Mouse (Mus musculus) forebrain, embryonic 10.5 days (tissue): ENCODE measurements around the gene Matn4. TPM values are rescaled to one million over a fixed set of nuclear protein-coding genes. Genes with fewer than 3 reads are reported as not detected.

Experiments used
- DNase-seq: peaks from one replicate; pipeline ENCODE4 v3.0.0-alpha.2; 2017; ENCODE audit warnings: low spot score; ENCODE audit errors: extremely low spot score
- H3K27ac ChIP-seq: fragments of 300-500 bp; sonication (generic); 2 replicates; pipeline ENCODE4 v1.5.1; 2016; ENCODE audit warnings: mild to moderate bottlenecking
- H3K27me3 ChIP-seq: fragments of 300-500 bp; sonication (generic); 2 replicates; pipeline ENCODE4 v1.6.1; 2016; ENCODE audit warnings: mild to moderate bottlenecking; ENCODE audit not compliant: poor library complexity, severe bottlenecking
- H3K36me3 ChIP-seq: fragments of 300-500 bp; sonication (generic); replicated peaks from 2 replicates; pipeline ENCODE4 v1.6.1; 2016; ENCODE audit warnings: mild to moderate bottlenecking, moderate library complexity
- H3K4me1 ChIP-seq: fragments of 300-500 bp; sonication (generic); 2 replicates; pipeline ENCODE4 v1.6.1; 2016
- H3K4me3 ChIP-seq: fragments of 300-500 bp; sonication (generic); 2 replicates; pipeline ENCODE4 v1.5.1; 2016; ENCODE audit warnings: mild to moderate bottlenecking, moderate library complexity
- H3K9me3 ChIP-seq: fragments of 300-500 bp; sonication (generic); 2 replicates; pipeline ENCODE4 v1.6.1; 2016; ENCODE audit warnings: mild to moderate bottlenecking, moderate library complexity
- WGBS: fragments of 180-500 bp; shearing (Covaris S2); methylation state at CpG from one replicate; pipeline ENCODE4 v1.1.7; 2016; 5-methylcytosine and 5-hydroxymethylcytosine counted together
- polyA plus RNA-seq: library from polyadenylated mRNA; unstranded; fragments of >200 nt; fragmentation: Nextera tagmentation; extraction: Ambion mirVana; gene quantifications from 2 replicates; pipeline ENCODE4 v1.2.1, GENCODE M21; 2016

Gene Matn4
- polyA plus RNA-seq, 1 experiment from 2014 or later, result not detected

DNA sequence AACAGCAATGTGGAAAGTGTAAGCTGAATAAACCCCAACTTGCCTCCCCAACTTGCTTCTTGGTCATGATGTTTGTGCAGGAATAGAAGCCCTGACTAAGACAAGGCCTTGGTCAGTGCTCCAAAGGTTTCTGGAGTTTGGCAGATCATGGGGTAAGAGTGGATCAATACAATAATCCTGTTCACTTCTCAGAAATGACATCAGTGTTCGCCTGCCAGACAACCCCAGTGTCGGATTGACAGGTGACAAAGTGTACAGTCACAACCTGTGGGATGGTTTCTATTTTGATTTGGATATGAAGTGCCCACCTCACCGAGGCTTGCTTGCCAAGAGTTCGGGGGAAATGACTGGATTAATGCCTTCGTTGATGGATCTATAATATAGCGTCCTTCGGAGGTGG is 16.3 kb upstream of the Matn4 start:
- Histone ChIP-seq H3K4me1 (peaks cover 27% of the 10 kb centered on the region), H3K27me3 (peaks cover 4% of the 10 kb centered on the region; the same call in 1 of the 2 replicates), H3K9me3 (no peaks in the 10 kb centered on the region), H3K4me3 (no peak overlapping the region), H3K36me3 (peaks cover 12% of the 10 kb centered on the region), H3K27ac (no peak overlapping the region)
- WGBS, result 91% methylated on average over 7 of the region's 7 CpGs
- DNase-seq, result no peak

DNA sequence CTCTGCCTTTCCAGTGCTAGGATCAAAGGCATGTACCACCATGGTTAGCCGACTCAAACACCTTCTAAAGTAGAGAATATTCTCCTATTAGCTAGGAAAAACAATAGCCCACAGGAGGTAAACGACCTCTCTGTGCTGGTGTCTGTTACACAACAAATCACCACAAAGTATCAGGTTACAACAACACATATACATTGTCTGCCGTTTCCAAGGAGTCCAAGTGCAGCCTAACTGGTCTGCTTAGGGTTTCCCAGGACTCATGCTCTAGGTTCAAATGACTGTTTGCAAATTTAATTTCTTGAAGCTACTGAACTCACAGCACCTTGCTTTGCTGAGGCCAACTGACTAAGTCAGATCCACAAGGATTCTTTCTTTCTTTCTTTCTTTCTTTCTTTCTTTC is 14.5 kb upstream of the Matn4 start:
- H3K27me3 ChIP-seq, result peaks cover 18% of the 10 kb centered on the region
- no peak for DNase-seq
- no peak overlapping the region for H3K4me3 ChIP-seq
- H3K4me1 ChIP-seq, result peaks cover 22% of the 10 kb centered on the region
- H3K36me3 ChIP-seq, result peaks cover 10% of the 10 kb centered on the region
- H3K9me3 ChIP-seq, result no peaks in the 10 kb centered on the region
- WGBS, result 8% methylated on average over 3 of the region's 3 CpGs
- H3K27ac ChIP-seq, result no peak overlapping the region

DNA sequence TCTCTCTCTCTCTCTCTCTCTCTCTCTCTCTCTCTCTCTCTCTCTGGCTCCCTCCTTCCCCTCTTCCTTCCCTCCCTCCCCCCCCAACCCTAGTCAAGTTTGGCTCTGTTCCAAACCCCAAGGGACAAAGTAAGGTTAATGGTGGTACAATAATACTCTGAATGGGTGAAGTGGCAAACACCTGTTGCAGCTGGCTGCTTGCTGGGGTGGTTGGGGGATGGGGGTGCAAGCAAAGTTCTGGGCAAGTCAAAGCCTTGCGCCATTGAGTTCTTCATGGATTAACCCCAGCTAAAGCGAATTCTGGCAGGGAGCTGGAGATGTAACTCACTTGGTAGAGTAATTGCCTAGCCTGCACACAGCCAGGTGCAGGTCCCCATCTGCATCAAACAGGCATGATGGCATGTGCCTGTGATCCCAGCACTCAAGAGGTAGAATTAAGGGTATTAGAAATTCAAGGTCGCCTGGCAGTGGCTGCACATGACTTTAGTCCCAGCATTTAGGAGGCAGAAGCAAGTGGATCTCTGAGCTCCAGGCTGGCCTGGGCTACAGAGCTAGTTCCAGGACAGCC is 13.4 kb upstream of the Matn4 start:
- peaks cover 28% of the 10 kb centered on the region for H3K4me1 ChIP-seq
- H3K9me3 ChIP-seq, result no peaks in the 10 kb centered on the region
- H3K27me3 ChIP-seq, result peaks cover 29% of the 10 kb centered on the region
- no peak overlapping the region for H3K27ac ChIP-seq
- WGBS, result 27% methylated on average over 3 of the region's 3 CpGs
- no peak overlapping the region for H3K4me3 ChIP-seq
- peaks cover under 1% of the 10 kb centered on the region for H3K36me3 ChIP-seq
- DNase-seq, result no peak

DNA sequence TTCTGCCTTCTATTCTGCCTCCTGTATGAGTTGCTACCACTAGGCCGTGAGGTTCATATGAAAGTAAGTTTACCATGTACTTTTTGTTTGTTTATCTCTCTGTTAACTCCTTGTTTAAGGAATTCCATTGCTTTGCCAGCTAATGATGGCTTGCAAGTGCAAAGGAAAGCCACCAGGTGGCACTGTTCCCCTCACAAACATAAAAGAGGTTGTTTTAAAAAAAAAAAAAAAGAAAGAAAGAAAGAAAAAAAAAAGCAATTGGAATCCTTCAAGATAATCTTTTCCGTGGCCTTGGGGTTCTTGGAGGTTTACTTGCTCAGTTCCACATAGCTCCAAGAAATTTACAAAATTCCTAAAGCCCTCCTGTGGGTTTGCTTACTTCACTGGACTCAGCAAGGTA is 12.2 kb upstream of the Matn4 start:
- H3K9me3 ChIP-seq, result no peaks in the 10 kb centered on the region
- DNase-seq, result no peak
- H3K4me1 ChIP-seq, result peaks cover 28% of the 10 kb centered on the region
- no peak overlapping the region for H3K27ac ChIP-seq
- H3K27me3 ChIP-seq, result peaks cover 39% of the 10 kb centered on the region
- H3K36me3 ChIP-seq, result no peaks in the 10 kb centered on the region
- 4% methylated on average over 2 of the region's 2 CpGs for WGBS
- H3K4me3 ChIP-seq, result no peak overlapping the region

DNA sequence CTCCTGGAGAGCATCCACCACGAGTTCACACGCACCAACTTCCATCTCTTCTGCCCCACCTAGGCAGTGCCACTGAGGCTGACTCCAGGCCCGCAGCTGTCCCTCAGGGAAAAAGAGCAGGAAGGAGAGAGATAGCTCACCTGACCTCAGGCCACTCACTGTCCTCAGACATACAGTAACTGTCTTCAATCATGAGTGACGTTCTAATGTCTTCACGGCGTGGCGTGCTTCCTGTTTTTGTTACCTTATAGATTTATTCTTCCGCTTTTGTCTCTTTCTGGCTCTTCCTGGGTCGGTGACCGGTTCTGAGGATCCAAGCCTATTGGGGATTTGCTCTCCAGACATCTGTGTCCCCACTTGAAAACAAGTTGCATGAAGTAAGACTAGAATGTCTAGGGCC is 9.6 kb upstream of the Matn4 start:
- no peaks in the 10 kb centered on the region for H3K9me3 ChIP-seq
- 77% methylated on average over 10 of the region's 10 CpGs for WGBS
- peak overlapping the region; percentile 29; the same call in 1 of the 2 replicates for H3K4me3 ChIP-seq
- peaks cover 23% of the 10 kb centered on the region for H3K4me1 ChIP-seq
- no peak overlapping the region for H3K27ac ChIP-seq
- H3K27me3 ChIP-seq, result peaks cover 55% of the 10 kb centered on the region
- no peak for DNase-seq
- H3K36me3 ChIP-seq, result no peaks in the 10 kb centered on the region

DNA sequence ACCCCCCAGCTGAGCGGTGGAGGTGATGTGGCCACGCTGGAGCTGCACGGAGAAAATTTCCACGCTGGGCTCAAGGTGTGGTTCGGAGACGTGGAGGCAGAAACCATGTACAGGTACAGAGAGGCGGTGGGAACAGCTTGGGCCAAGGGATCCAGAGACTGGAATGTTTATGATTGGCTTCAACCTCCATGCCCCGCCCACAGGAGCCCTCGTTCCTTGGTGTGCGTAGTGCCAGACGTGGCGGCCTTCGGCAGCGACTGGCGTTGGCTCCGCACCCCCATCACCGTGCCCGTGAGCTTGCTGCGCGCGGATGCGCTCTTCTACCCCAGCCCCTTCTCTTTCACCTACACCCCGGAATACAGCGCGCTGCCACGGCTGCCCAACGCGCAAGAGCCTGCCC is 9.2 kb upstream of the Matn4 start:
- Histone ChIP-seq H3K4me3 (peak overlapping the region; percentile 29; the same call in 1 of the 2 replicates), H3K9me3 (no peaks in the 10 kb centered on the region), H3K27ac (no peak overlapping the region), H3K36me3 (no peaks in the 10 kb centered on the region), H3K4me1 (peaks cover 19% of the 10 kb centered on the region), H3K27me3 (peaks cover 59% of the 10 kb centered on the region)
- DNase-seq, result no peak
- 24% methylated on average over 28 of the region's 28 CpGs for WGBS

DNA sequence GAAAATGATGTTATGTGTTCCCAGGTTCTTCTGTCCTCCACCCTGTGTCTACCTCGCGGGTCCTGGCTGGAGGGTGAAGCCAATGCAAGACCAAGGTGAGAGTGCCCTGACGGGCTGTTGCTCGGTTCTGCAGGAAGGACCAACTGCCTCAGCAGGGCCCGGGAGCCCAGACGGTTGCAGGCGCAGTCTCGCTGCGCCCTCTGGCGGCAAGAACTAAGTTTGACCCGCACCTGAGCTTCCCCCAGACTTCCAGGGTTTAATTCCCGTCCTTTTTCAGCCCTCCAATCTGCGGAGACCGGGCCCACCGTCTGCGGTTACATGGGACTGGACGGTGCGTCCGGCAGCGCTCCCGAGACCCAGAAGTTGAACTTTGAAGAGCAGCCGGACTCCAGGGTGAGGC is 2.7 kb upstream of the Matn4 start:
- peak; percentile 79 for DNase-seq
- Histone ChIP-seq H3K9me3 (no peaks in the 10 kb centered on the region), H3K27me3 (peaks cover 88% of the 10 kb centered on the region), H3K4me3 (no peak overlapping the region), H3K27ac (no peak overlapping the region), H3K36me3 (no peaks in the 10 kb centered on the region), H3K4me1 (peaks cover 28% of the 10 kb centered on the region)
- WGBS, result 1% methylated on average over 22 of the region's 22 CpGs

DNA sequence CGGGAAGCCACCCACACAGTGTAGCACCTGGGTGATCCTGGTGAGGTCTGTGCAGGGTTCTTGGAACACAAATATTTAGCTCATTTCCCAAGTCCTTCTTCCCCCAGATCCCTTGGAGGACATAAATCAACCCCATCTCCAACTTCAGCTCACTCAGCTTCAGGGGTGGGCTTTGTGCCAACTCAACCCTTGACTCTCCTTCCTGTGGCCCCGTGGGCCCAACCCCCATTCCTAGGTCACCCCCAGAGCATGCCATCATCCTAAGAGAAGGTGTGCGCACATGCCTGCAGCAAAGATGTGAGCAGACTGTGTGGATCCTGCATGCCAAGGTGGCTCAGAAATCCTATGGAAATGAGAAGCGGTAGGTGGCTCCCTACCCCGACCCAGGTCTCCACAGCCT is 559 bp upstream of the Matn4 start:
- 37% methylated on average over 5 of the region's 5 CpGs for WGBS
- peaks cover 100% of the 10 kb centered on the region for H3K27me3 ChIP-seq
- no peaks in the 10 kb centered on the region for H3K36me3 ChIP-seq
- no peak for DNase-seq
- peaks cover 34% of the 10 kb centered on the region for H3K4me1 ChIP-seq
- no peak overlapping the region for H3K27ac ChIP-seq
- H3K9me3 ChIP-seq, result no peaks in the 10 kb centered on the region
- no peak overlapping the region for H3K4me3 ChIP-seq

DNA sequence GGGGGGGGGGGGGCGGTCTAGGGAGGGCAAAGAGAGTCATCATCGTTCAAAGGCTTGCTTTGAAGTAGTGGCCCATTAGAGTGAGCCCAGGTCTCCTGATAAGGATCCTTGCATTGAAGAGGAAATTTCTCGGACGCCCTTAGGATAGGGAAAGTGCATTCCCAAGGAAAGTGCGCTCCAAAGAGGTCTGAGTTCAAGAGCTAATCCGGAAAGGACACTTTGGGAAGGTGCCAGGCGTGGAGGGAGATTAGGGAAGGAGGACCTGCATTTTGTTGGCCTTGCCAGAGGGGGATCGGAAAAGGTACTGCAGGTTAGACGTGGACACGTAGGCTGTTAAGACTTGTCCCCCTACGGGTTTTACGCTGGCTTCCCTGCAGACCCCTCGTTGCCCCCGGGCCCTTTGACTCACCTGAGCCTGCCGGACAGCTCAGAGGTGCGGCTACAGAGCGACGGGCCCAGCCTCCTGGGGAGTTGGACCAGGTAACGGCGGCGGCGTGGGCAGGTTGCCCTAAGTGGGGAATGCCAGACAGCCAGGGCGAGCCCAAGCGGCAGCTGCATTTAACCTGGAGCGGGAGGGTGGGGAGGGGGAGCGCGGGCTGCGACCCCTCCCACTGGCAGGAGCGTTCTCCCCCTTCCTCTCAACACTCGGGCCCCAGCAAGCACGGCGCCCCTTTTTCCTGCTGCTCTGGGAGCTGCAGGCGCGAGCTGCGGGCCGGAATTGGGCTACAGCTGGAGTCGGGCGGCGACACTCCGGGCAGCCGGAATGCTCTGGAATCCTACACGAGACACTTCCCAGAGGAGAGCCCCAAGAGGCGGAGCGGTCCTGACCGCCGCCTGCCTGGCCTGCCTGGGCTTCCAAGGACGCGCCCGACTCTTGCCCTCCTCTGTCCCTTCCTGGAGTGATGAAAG is 624 bp downstream of the Matn4 start:
- no peak for DNase-seq
- 2% methylated on average over 49 of the region's 49 CpGs for WGBS
- H3K27ac ChIP-seq, result no peak overlapping the region

DNA sequence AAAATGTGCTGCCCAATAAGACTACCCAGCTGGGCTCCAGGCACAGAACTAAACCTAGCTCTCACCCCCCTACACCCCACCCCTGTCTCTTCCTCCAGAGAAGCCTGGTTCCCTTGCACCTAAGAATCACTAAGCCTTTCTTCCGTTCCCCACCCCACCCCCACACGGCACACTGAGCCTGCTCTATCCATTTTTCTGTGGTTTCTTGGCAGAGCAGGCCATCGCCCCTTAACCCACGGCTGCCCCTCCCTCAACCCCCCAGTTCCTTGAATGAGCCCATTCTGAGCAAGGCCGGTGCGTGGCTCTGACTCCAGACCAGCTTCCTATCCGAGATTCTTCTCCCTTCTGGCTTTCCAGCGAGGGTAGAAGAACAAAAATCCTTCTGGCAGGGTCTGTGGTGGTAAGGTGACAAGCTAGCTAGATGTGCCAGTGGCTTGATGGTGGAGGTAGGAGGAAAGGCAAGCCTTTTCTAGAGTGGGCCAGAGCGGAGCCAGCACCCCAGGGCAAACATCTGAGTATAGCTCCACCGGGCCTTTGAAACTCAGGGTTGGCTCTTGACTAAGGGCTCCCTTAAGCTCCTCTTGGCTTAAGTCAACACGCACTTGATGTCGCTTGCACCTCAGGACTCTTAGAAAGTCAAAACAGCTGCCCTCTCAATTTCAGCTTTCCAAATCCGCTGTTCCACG is 1.4 kb downstream of the Matn4 start:
- 7% methylated on average over 14 of the region's 14 CpGs for WGBS
- no peak for DNase-seq
- H3K27me3 ChIP-seq, result peaks cover 100% of the 10 kb centered on the region
- H3K4me3 ChIP-seq, result no peak overlapping the region
- peaks cover 9% of the 10 kb centered on the region; the same call in 1 of the 2 replicates for H3K9me3 ChIP-seq
- no peak overlapping the region for H3K27ac ChIP-seq
- H3K4me1 ChIP-seq, result peaks cover 38% of the 10 kb centered on the region
- no peaks in the 10 kb centered on the region for H3K36me3 ChIP-seq

More for the DNA sequence above, 624 bp downstream of the Matn4 start:
- Histone ChIP-seq H3K9me3 (peaks cover 4% of the 10 kb centered on the region; the same call in 1 of the 2 replicates), H3K27me3 (peaks cover 100% of the 10 kb centered on the region), H3K4me3 (peak overlapping the region; percentile 43), H3K36me3 (no peaks in the 10 kb centered on the region), H3K4me1 (peaks cover 38% of the 10 kb centered on the region)

DNA sequence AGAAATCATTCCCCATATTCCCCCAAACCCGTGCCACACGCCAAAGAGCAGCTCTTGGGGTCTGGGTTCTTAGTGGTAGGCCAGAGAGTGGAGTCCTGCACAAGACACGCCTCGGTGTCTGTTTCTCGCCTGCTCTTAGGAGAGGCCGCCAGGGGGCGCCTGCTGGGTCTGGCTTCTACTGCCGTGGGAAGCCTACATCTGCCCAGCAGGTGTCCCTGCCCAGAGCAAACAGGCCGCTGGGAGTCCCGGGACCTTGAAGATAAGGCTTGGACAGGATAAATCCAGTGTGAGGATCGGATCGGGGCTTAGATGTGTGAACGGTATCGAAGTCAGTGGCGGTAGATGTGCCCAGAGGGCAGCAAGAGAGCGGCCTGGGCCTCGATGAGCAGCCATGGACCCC is 2.1 kb downstream of the Matn4 start, which contains the start of gene Rbpjl:
Gene Rbpjl, plus strand, starts transcription at position 236 of the 400 bp plus-strand sequence.
- Histone ChIP-seq H3K4me3 (no peak within 1 kb of the TSS), H3K36me3 (no peaks in the 10 kb centered on the region), H3K9me3 (peaks cover 15% of the 10 kb centered on the region), H3K27ac (no peak within 1 kb of the TSS), H3K27me3 (peaks cover 95% of the 10 kb centered on the region), H3K4me1 (peaks cover 33% of the 10 kb centered on the region)
- WGBS, result 4% methylated on average over 17 of the region's 17 CpGs
- peak; percentile 75 for DNase-seq

DNA sequence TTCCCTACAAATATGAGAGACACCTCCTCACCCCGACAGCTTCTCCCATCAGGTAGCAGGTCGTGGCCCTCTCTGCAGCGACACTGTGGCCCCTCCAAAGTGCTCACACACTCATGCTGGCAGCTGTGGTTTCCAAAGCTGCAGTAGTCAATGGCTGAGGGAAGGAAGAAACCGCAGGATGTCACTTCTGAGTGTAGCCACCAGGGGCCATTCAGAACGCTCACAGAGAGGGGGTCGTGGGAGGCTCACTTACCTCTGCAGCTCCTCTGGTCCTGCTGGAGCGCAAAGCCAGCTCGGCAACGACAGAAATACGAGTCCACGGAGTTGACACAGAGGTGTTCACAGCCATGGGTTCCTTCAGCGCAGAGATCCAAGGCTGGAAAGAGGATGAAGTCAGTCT is 8.0 kb downstream of the Matn4 start:
- Histone ChIP-seq H3K4me3 (no peak overlapping the region), H3K4me1 (peaks cover 9% of the 10 kb centered on the region), H3K9me3 (peaks cover 31% of the 10 kb centered on the region), H3K36me3 (no peaks in the 10 kb centered on the region), H3K27me3 (peaks cover 48% of the 10 kb centered on the region), H3K27ac (no peak overlapping the region)
- DNase-seq, result no peak
- WGBS, result 76% methylated on average over 12 of the region's 12 CpGs
